Mouse (Mus musculus) limb, embryonic 15.5 days (tissue): Measurements from ENCODE around the gene Gm14214. TPM values are rescaled to one million over a fixed set of nuclear protein-coding genes. Genes with fewer than 3 reads are reported as not detected.

Experiments
- ATAC-seq: fragments of 200-750 bp; cut with Nextera tagmentation; 2 replicates; pipeline ENCODE4 v1.8.0; 2017; ENCODE audit warnings: low read depth, moderate TSS enrichment; ENCODE audit not compliant: insufficient number of reproducible peaks, low FRiP score, low TSS enrichment
- H3K27ac ChIP-seq: fragments of 300-500 bp; sonication (generic); 2 replicates; pipeline ENCODE4 v1.5.1; 2015; ENCODE audit warnings: moderate library complexity, mild to moderate bottlenecking, inconsistent platforms
- H3K27me3 ChIP-seq: fragments of 300-500 bp; sonication (generic); 2 replicates; pipeline ENCODE4 v1.6.1; 2015; ENCODE audit warnings: inconsistent platforms
- H3K36me3 ChIP-seq: fragments of 300-500 bp; sonication (generic); 2 replicates; pipeline ENCODE4 v1.6.1; 2015; ENCODE audit warnings: inconsistent platforms
- H3K4me1 ChIP-seq: fragments of 300-500 bp; sonication (generic); 2 replicates; pipeline ENCODE4 v1.6.1; 2015; ENCODE audit warnings: inconsistent platforms
- H3K4me2 ChIP-seq: fragments of 300-500 bp; sonication (generic); 2 replicates; pipeline ENCODE4 v1.6.1; 2015; ENCODE audit warnings: mild to moderate bottlenecking, inconsistent platforms
- H3K4me3 ChIP-seq: fragments of 300-500 bp; sonication (generic); 2 replicates; pipeline ENCODE4 v1.5.1; 2015; ENCODE audit warnings: mild to moderate bottlenecking, inconsistent platforms
- H3K9ac ChIP-seq: fragments of 300-500 bp; sonication (generic); 2 replicates; pipeline ENCODE4 v1.6.1; 2015; ENCODE audit warnings: inconsistent platforms
- H3K9me3 ChIP-seq: fragments of 300-500 bp; sonication (generic); 2 replicates; pipeline ENCODE4 v1.6.1; 2016; ENCODE audit warnings: inconsistent platforms
- WGBS: fragments of 180-500 bp; shearing (Covaris S2); methylation state at CpG from one replicate; pipeline ENCODE4 v1.1.7; 2015; 5-methylcytosine and 5-hydroxymethylcytosine counted together
- polyA plus RNA-seq: library from polyadenylated mRNA; unstranded; fragments of >200 nt; fragmentation: Nextera tagmentation; extraction: Ambion mirVana; gene quantifications from 2 replicates; pipeline ENCODE4 v1.2.1, GENCODE M21; 2015

The Gm14214 gene
- polyA plus RNA-seq, 1 experiment from 2014 or later = not detected

- WGBS = 51% methylated on average over 4 of the region's 4 CpGs
- Histone ChIP-seq H3K9ac (no peak overlapping the region), H3K27me3 (no peaks in the 10 kb centered on the region), H3K27ac (no peak overlapping the region), H3K9me3 (no peaks in the 10 kb centered on the region), H3K4me1 (peaks cover 1% of the 10 kb centered on the region), H3K4me3 (no peak overlapping the region), H3K4me2 (no peak overlapping the region), H3K36me3 (no peaks in the 10 kb centered on the region)
- ATAC-seq = no peak
Measured at GRCm38 (mm10) chr2:154743915-154744314, 25.9 kb downstream of the Gm14214 start.

- 50% methylated on average over 10 of the region's 10 CpGs for WGBS
- Histone ChIP-seq H3K4me1 (0 out of 2 replicates have a peak, but pooled peaks cover 4% of the 10 kb centered on the region), H3K27me3 (no peaks in the 10 kb centered on the region), H3K4me2 (no peak overlapping the region), H3K27ac (no peak overlapping the region), H3K9ac (no peak overlapping the region), H3K4me3 (no peak overlapping the region), H3K36me3 (no peaks in the 10 kb centered on the region), H3K9me3 (no peaks in the 10 kb centered on the region)
- no peak for ATAC-seq
Measured at GRCm38 (mm10) chr2:154742911-154743819, 26.7 kb downstream of the Gm14214 start.

- no peak for ATAC-seq
- Histone ChIP-seq H3K9me3 (no peaks in the 10 kb centered on the region), H3K4me1 (0 out of 2 replicates have a peak, but pooled peaks cover 13% of the 10 kb centered on the region), H3K9ac (no peak overlapping the region), H3K4me2 (no peak overlapping the region), H3K27me3 (no peaks in the 10 kb centered on the region), H3K27ac (no peak overlapping the region), H3K4me3 (no peak overlapping the region), H3K36me3 (no peaks in the 10 kb centered on the region)
- WGBS = 77% methylated on average over 5 of the region's 5 CpGs
Measured at GRCm38 (mm10) chr2:154738621-154739020, 31.2 kb downstream of the Gm14214 start.

- ATAC-seq = no peak
- no peak overlapping the region for H3K4me2 ChIP-seq
- no peaks in the 10 kb centered on the region for H3K36me3 ChIP-seq
- 77% methylated on average over 7 of the region's 7 CpGs for WGBS
- no peak overlapping the region for H3K27ac ChIP-seq
- H3K27me3 ChIP-seq = no peaks in the 10 kb centered on the region
- no peak overlapping the region for H3K4me3 ChIP-seq
- peaks cover 17% of the 10 kb centered on the region for H3K4me1 ChIP-seq
- H3K9ac ChIP-seq = no peak overlapping the region
- no peaks in the 10 kb centered on the region for H3K9me3 ChIP-seq
Measured at GRCm38 (mm10) chr2:154735986-154736385, 33.8 kb downstream of the Gm14214 start.

GRCm38 (mm10) chr2:154735416-154735815, 34.4 kb downstream of the Gm14214 start:
- no peaks in the 10 kb centered on the region for H3K36me3 ChIP-seq
- H3K4me2 ChIP-seq = no peak overlapping the region
- no peak for ATAC-seq
- 36% methylated on average over 7 of the region's 7 CpGs for WGBS
- no peak overlapping the region for H3K27ac ChIP-seq
- H3K4me3 ChIP-seq = no peak overlapping the region
- H3K9me3 ChIP-seq = no peaks in the 10 kb centered on the region
- peaks cover 17% of the 10 kb centered on the region for H3K4me1 ChIP-seq
- no peaks in the 10 kb centered on the region for H3K27me3 ChIP-seq
- H3K9ac ChIP-seq = no peak overlapping the region

- H3K27ac ChIP-seq = no peak overlapping the region
Measured at GRCm38 (mm10) chr2:154734977-154735376, 34.9 kb downstream of the Gm14214 start.

GRCm38 (mm10) chr2:154732503-154733141, 37.2 kb downstream of the Gm14214 start:
- Histone ChIP-seq H3K36me3 (no peaks in the 10 kb centered on the region), H3K4me3 (no peak overlapping the region), H3K27me3 (no peaks in the 10 kb centered on the region), H3K4me2 (no peak overlapping the region), H3K4me1 (peaks cover 15% of the 10 kb centered on the region), H3K27ac (no peak overlapping the region), H3K9ac (no peak overlapping the region), H3K9me3 (no peaks in the 10 kb centered on the region)
- 64% methylated on average over 9 of the region's 9 CpGs for WGBS
- no peak for ATAC-seq

More at GRCm38 (mm10) chr2:154734977-154735376, 34.9 kb downstream of the Gm14214 start:
- Histone ChIP-seq H3K27me3 (no peaks in the 10 kb centered on the region), H3K9ac (no peak overlapping the region), H3K9me3 (no peaks in the 10 kb centered on the region), H3K4me3 (no peak overlapping the region), H3K4me1 (peaks cover 17% of the 10 kb centered on the region), H3K4me2 (no peak overlapping the region), H3K36me3 (no peaks in the 10 kb centered on the region)
- ATAC-seq = no peak
- 22% methylated on average over 9 of the region's 9 CpGs for WGBS

- 24% methylated on average over 2 of the region's 2 CpGs for WGBS
- Histone ChIP-seq H3K4me1 (peaks cover 19% of the 10 kb centered on the region), H3K27me3 (no peaks in the 10 kb centered on the region), H3K4me3 (no peak overlapping the region), H3K9ac (no peak overlapping the region), H3K4me2 (no peak overlapping the region), H3K27ac (no peak overlapping the region; the same call in 1 of the 2 replicates), H3K9me3 (no peaks in the 10 kb centered on the region), H3K36me3 (no peaks in the 10 kb centered on the region)
- no peak for ATAC-seq
Measured at GRCm38 (mm10) chr2:154731916-154732315, 37.9 kb downstream of the Gm14214 start.

GRCm38 (mm10) chr2:154730841-154731240, 39.0 kb downstream of the Gm14214 start:
- 56% methylated on average over 3 of the region's 3 CpGs for WGBS
- H3K36me3 ChIP-seq = no peaks in the 10 kb centered on the region
- no peak for ATAC-seq
- no peak overlapping the region for H3K4me2 ChIP-seq
- H3K27ac ChIP-seq = no peak overlapping the region
- H3K9me3 ChIP-seq = no peaks in the 10 kb centered on the region
- no peak overlapping the region for H3K4me3 ChIP-seq
- peaks cover 15% of the 10 kb centered on the region for H3K4me1 ChIP-seq
- H3K27me3 ChIP-seq = no peaks in the 10 kb centered on the region
- no peak overlapping the region for H3K9ac ChIP-seq

- peaks cover 10% of the 10 kb centered on the region for H3K4me1 ChIP-seq
- no peaks in the 10 kb centered on the region for H3K27me3 ChIP-seq
- H3K27ac ChIP-seq = no peak overlapping the region
- 29% methylated on average over 3 of the region's 3 CpGs for WGBS
- H3K4me3 ChIP-seq = no peak overlapping the region
- no peaks in the 10 kb centered on the region for H3K36me3 ChIP-seq
- no peaks in the 10 kb centered on the region for H3K9me3 ChIP-seq
- ATAC-seq = no peak
- no peak overlapping the region for H3K4me2 ChIP-seq
- no peak overlapping the region for H3K9ac ChIP-seq
Measured at GRCm38 (mm10) chr2:154729737-154730136, 40.1 kb downstream of the Gm14214 start.

- WGBS = 79% methylated on average over 4 of the region's 4 CpGs
- Histone ChIP-seq H3K9me3 (no peaks in the 10 kb centered on the region), H3K4me3 (no peak overlapping the region), H3K36me3 (no peaks in the 10 kb centered on the region), H3K27me3 (no peaks in the 10 kb centered on the region), H3K4me2 (no peak overlapping the region), H3K27ac (no peak overlapping the region), H3K4me1 (peaks cover 6% of the 10 kb centered on the region; the same call in 1 of the 2 replicates), H3K9ac (no peak overlapping the region)
- no peak for ATAC-seq
Measured at GRCm38 (mm10) chr2:154723473-154723872, 46.4 kb downstream of the Gm14214 start.

GRCm38 (mm10) chr2:154720315-154720714, 49.5 kb downstream of the Gm14214 start:
- H3K27me3 ChIP-seq = no peaks in the 10 kb centered on the region
- H3K36me3 ChIP-seq = no peaks in the 10 kb centered on the region
- H3K27ac ChIP-seq = no peak overlapping the region
- H3K9ac ChIP-seq = no peak overlapping the region
- H3K4me2 ChIP-seq = no peak overlapping the region
- no peak for ATAC-seq
- peaks cover 18% of the 10 kb centered on the region for H3K4me1 ChIP-seq
- H3K4me3 ChIP-seq = no peak overlapping the region
- H3K9me3 ChIP-seq = no peaks in the 10 kb centered on the region
- 76% methylated on average over 2 of the region's 2 CpGs for WGBS
